Mouse (Mus musculus): ENCODE measurements around the gene Gm21721. TPM values are rescaled to one million over a fixed set of nuclear protein-coding genes. Genes with fewer than 3 reads are reported as not detected.

Gm21721 gene
- polyA plus RNA-seq (2017; shearing (Covaris generic)): not detected

GRCm38 (mm10) chrY:9202090-9202489, at the start of gene Gm21721:
Gene Gm21721 (minus strand): TSS chrY:9202190.

Other genes starting within 250 kb of the Gm21721 start
- not detected for gene Gm21292, start 68.3 kb downstream of the Gm21721 start, polyA plus RNA-seq (2017; shearing (Covaris generic))
- gene Gm21812, start 145.0 kb upstream of the Gm21721 start, polyA plus RNA-seq (2017; shearing (Covaris generic)): not detected
- not detected for gene Gm21874, start 214.0 kb upstream of the Gm21721 start, polyA plus RNA-seq (2017; shearing (Covaris generic))

Measured in inflammation-experienced regulatory T-cells, adult 16 weeks (primary cell).